Mouse (Mus musculus): ENCODE measurements around the gene Ccr9. TPM values are rescaled to one million over a fixed set of nuclear protein-coding genes. Genes with fewer than 3 reads are reported as not detected.

Gene Ccr9
- total and polyA plus RNA-seq, 3 experiments = not detected

DNA sequence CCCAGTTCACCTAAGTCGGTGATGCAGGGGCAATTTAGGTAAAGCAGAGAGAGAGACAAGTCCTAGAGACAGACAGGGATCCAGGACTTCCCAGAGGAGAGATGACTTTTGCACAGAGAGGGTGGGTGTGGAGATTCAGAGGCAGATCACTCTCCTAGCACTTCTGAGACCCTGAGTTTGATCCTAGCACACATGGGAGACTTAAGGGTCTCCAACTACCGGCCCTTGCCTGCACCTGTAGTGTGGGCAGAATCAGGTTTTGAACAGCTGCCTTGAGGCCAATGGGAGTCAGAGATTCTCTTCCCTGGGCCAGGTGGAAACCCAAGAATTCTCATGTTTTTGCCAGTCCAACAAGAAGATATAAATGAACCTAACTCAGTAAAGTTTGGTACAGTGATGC lies 959 bp downstream of the Ccr9 start:
- Histone ChIP-seq H3K9ac (ENCODE audit: control insufficient read depth, low read depth, low read length, poor library complexity, severe bottlenecking) (no peak overlapping the region), H3K27me3 (ENCODE audit: control insufficient read depth in 1 of 2, insufficient read depth in 2 of 2, low read length in 2 of 2) (peaks cover 28 to 30% of the 10 kb centered on the region in 2 experiments), H3K4me3 (ENCODE audit: control insufficient read depth in 1 of 2, insufficient read depth in 1 of 2, low read depth in 2 of 2, low read length in 2 of 2) (no peak overlapping the region), H3K9me3 (replicated peaks; ENCODE audit: insufficient read depth, low read length) (no peaks in the 10 kb centered on the region), H3K27ac (ENCODE audit: control insufficient read depth, low read depth, low read length) (no peak overlapping the region), H3K36me3 (ENCODE audit: control insufficient read depth in 1 of 2, insufficient read depth in 2 of 2, low read length in 2 of 2) (no peaks in the 10 kb centered on the region), H3K79me2 (ENCODE audit: control insufficient read depth, insufficient read depth, low read length, poor library complexity) (no peaks in the 10 kb centered on the region), H3K4me1 (ENCODE audit: control insufficient read depth in 1 of 2, insufficient read depth in 2 of 2, low read length in 2 of 2) (no peaks in the 10 kb centered on the region)
- DNase-seq (ENCODE audit: low read depth, low spot score) = no peak
- no peak for TF ChIP-seq MYC (IDR thresholded peaks at IDR 0.05; ENCODE audit: low read depth, low read length)
- TF ChIP-seq POLR2AphosphoS2 (IDR thresholded peaks at IDR 0.05; ENCODE audit: low read length) = no peak
- no peak for TF ChIP-seq CHD1 (IDR thresholded peaks at IDR 0.05; ENCODE audit: low read depth, low read length)
- no peak for TF ChIP-seq USF2 (IDR thresholded peaks at IDR 0.05; ENCODE audit: borderline replicate concordance in 1 of 2, insufficient read depth in 1 of 2, low read depth in 1 of 2, low read length in 2 of 2)
- no peak for TF ChIP-seq ZNF384 (IDR thresholded peaks at IDR 0.05; ENCODE audit: low read depth, low read length)
- TF ChIP-seq GABPA (IDR thresholded peaks at IDR 0.05; ENCODE audit: low read depth, low read length) = no peak
- TF ChIP-seq SIN3A (IDR thresholded peaks at IDR 0.05; ENCODE audit: low read length) = no peak
- no peak for TF ChIP-seq JUND (IDR thresholded peaks at IDR 0.05; ENCODE audit: low read depth, low read length)
- no peak for TF ChIP-seq MYB (IDR thresholded peaks at IDR 0.05; ENCODE audit: low read depth, low read length)
- TF ChIP-seq RAD21 (IDR thresholded peaks at IDR 0.05; ENCODE audit: low read depth, low read length) = no peak
- TF ChIP-seq UBTF (IDR thresholded peaks at IDR 0.05; ENCODE audit: borderline replicate concordance, insufficient read depth, low read depth, low read length) = no peak
- TF ChIP-seq NRF1 (IDR thresholded peaks at IDR 0.05; ENCODE audit: insufficient read depth, low read depth, low read length, poor library complexity, severe bottlenecking) = no peak
- TF ChIP-seq NELFE (IDR thresholded peaks at IDR 0.05; ENCODE audit: low read depth, low read length) = no peak

DNA sequence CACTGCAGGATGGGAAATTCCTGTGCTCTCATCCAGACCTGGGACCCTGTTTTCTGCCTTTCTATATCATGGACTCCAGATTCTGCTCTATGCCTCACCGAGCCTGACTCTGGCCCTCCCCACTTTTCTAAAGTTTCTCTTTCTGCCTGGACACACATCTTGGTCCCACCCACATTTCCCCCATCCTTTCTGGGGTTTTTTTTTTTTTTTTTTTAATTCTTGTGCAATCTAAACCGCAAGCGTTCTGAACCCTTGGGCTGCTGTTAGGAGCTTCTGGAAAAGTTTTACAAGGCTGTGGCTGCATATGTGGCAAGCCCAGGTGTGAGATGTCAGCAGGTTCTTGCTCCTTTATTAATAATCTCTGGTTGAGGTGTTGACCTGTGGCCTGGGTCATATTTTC lies 5.5 kb downstream of the Ccr9 start:
- Histone ChIP-seq H3K4me1 (ENCODE audit: control insufficient read depth in 1 of 2, insufficient read depth in 2 of 2, low read length in 2 of 2) (no peaks in the 10 kb centered on the region), H3K9me3 (replicated peaks; ENCODE audit: insufficient read depth, low read length) (no peaks in the 10 kb centered on the region), H3K4me3 (ENCODE audit: control insufficient read depth in 1 of 2, insufficient read depth in 1 of 2, low read depth in 2 of 2, low read length in 2 of 2) (no peak overlapping the region), H3K9ac (ENCODE audit: control insufficient read depth, low read depth, low read length, poor library complexity, severe bottlenecking) (no peak overlapping the region), H3K27me3 (ENCODE audit: control insufficient read depth in 1 of 2, insufficient read depth in 2 of 2, low read length in 2 of 2) (peaks cover 16 to 21% of the 10 kb centered on the region in 2 experiments), H3K36me3 (ENCODE audit: control insufficient read depth in 1 of 2, insufficient read depth in 2 of 2, low read length in 2 of 2) (no peaks in the 10 kb centered on the region; a peak in 1 of 4 replicates), H3K79me2 (ENCODE audit: control insufficient read depth, insufficient read depth, low read length, poor library complexity) (no peaks in the 10 kb centered on the region), H3K27ac (ENCODE audit: control insufficient read depth, low read depth, low read length) (no peak overlapping the region)
- TF ChIP-seq ZKSCAN1 (IDR thresholded peaks at IDR 0.05; ENCODE audit: low read depth, low read length) (no peak), MYB (IDR thresholded peaks at IDR 0.05; ENCODE audit: low read depth, low read length) (no peak), SIN3A (IDR thresholded peaks at IDR 0.05; ENCODE audit: low read length) (no peak), UBTF (IDR thresholded peaks at IDR 0.05; ENCODE audit: borderline replicate concordance, insufficient read depth, low read depth, low read length) (no peak), MAFK (IDR thresholded peaks at IDR 0.05; ENCODE audit: borderline replicate concordance, low read depth, low read length) (no peak), MAZ (IDR thresholded peaks at IDR 0.05; ENCODE audit: low read depth, low read length) (no peak), USF2 (IDR thresholded peaks at IDR 0.05; ENCODE audit: borderline replicate concordance in 1 of 2, insufficient read depth in 1 of 2, low read depth in 1 of 2, low read length in 2 of 2) (no peak), NELFE (IDR thresholded peaks at IDR 0.05; ENCODE audit: low read depth, low read length) (no peak), ELF1 (IDR thresholded peaks at IDR 0.05; ENCODE audit: low read depth, low read length) (no peak), E2F4 (IDR thresholded peaks at IDR 0.05; ENCODE audit: borderline replicate concordance, low read depth, low read length) (no peak)
- DNase-seq (ENCODE audit: low read depth, low spot score) = no peak
